Mouse (Mus musculus) liver (tissue): ENCODE results near the gene Cerk.
"Not testable (repeated sequence)": the region's sequence is repeated elsewhere in the genome, so short reads cannot be mapped to it uniquely, and the experiment has no call there.

Source experiments
- DNase-seq: peaks from one replicate; pipeline ENCODE4 v3.0.0-alpha.2; 2020; ENCODE audit warnings: mixed read lengths

Gene Cerk

GRCm38 (mm10) chr15:86185689-86186569 lies at the start of gene Cerk:
TSS of gene Cerk (minus strand) at chr15:86186141.
- peak; percentile 40 for DNase-seq

GRCm38 (mm10) chr15:86234517-86235441 lies 48.8 kb upstream of the Cerk start:
- no peak for DNase-seq

- DNase-seq = no peak
Measured at GRCm38 (mm10) chr15:86234001-86234400, 48.1 kb upstream of the Cerk start.

- no peak for DNase-seq
Measured at GRCm38 (mm10) chr15:86231831-86232512, 46.0 kb upstream of the Cerk start.

GRCm38 (mm10) chr15:86231170-86231569 lies 45.2 kb upstream of the Cerk start:
- no peak for DNase-seq

- DNase-seq = no peak
Measured at GRCm38 (mm10) chr15:86229623-86230022, 43.7 kb upstream of the Cerk start.

- DNase-seq = no peak
Measured at GRCm38 (mm10) chr15:86229088-86229487, 43.1 kb upstream of the Cerk start.

GRCm38 (mm10) chr15:86228186-86228585 lies 42.2 kb upstream of the Cerk start:
- peak; percentile 37 for DNase-seq

GRCm38 (mm10) chr15:86226968-86227367 lies 41.0 kb upstream of the Cerk start:
- no peak for DNase-seq

- DNase-seq = no peak
Measured at GRCm38 (mm10) chr15:86226221-86226620, 40.3 kb upstream of the Cerk start.

- no peak for DNase-seq
Measured at GRCm38 (mm10) chr15:86224972-86225551, 39.1 kb upstream of the Cerk start.

- DNase-seq = not testable (repeated sequence)
Measured at GRCm38 (mm10) chr15:86221901-86222300, 36.0 kb upstream of the Cerk start.

GRCm38 (mm10) chr15:86221369-86221768 lies 35.4 kb upstream of the Cerk start:
- DNase-seq = no peak

GRCm38 (mm10) chr15:86220715-86221114 lies 34.8 kb upstream of the Cerk start:
- DNase-seq = no peak

GRCm38 (mm10) chr15:86220229-86220630 lies 34.3 kb upstream of the Cerk start:
- DNase-seq = no peak

- no peak for DNase-seq
Measured at GRCm38 (mm10) chr15:86219534-86220228, 33.7 kb upstream of the Cerk start.

- not testable (repeated sequence) for DNase-seq
Measured at GRCm38 (mm10) chr15:86216641-86217040, 30.7 kb upstream of the Cerk start.

GRCm38 (mm10) chr15:86214549-86215201 lies 28.7 kb upstream of the Cerk start:
- no peak for DNase-seq

- peak; percentile 90 for DNase-seq
Measured at GRCm38 (mm10) chr15:86213753-86214548, 28.0 kb upstream of the Cerk start, which contains the start of gene Tbc1d22a. TSS of gene Tbc1d22a (plus strand) at chr15:86214459.

- not testable (repeated sequence) for DNase-seq
Measured at GRCm38 (mm10) chr15:86212193-86212592, 26.3 kb upstream of the Cerk start.
